Mouse (Mus musculus) retina, adult 2 months (tissue): ENCODE measurements around the gene Slc30a9.

Experiments
- DNase-seq: peaks from one replicate; pipeline ENCODE4 v3.0.0-alpha.2; 2012; ENCODE audit warnings: low read depth, low spot score

Slc30a9 gene

DNA sequence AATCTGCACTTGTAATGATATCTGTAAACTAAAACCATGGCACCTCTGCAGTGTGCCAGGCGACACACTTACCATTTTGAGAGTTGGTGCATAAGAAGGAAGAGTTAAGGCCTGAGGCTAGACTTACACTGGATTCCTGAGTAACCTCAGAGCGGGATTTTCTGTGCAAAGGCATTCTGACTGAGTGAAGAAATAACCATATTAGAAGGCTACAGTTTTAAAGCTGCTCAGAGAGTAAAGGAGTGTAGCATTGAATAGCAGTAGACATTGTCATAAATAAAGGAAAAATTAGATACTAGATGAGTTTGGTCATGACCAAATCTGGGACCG is 5.7 kb downstream of the Slc30a9 start:
- DNase-seq = no peak

DNA sequence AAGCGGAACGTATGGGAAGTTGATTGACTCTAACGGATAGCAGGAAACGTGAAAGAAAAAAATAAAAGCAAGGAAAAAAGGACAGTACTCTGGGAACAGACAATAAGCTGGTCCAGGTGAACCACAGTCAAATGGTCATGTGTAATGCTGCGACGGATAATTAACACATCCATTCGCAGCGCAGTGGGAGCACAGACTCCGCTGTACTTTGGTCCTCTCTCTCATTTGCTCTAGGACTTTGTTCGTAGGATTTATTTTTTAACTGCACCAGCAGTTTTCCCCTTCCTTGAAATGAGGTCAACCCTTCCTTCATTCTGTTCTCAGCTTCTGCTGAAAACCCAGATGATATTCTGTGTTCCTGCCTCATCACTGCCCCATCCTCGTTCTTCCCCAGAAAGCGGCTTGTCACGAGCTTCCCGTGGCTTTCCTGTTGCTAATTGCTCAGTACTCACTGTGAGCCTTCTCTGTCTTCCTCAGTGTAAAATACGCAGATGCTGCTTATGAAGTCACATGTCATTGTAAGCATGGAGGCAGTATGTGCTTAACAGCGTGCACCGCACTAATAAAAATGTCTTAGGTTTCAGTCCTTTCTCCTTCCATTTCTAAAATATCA is 15.0 kb downstream of the Slc30a9 start:
- DNase-seq = no peak

DNA sequence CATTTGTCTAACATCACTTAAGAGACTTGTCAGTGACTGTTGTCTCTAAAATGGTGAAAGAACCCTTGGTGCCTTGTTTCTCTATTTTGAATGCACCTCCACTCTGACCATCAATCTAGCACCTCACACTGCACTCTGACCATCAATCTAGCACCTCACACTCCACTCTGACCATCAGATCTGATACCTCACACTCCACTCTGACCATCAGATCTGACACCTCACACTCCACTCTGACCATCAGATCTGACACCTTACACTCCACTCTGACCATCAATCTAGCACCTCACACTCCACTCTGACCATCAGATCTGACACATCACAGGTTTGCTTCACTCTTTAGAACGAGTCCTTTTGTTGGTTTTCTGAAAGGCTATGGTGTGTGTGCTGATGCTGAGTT is 17.3 kb downstream of the Slc30a9 start:
- DNase-seq = no peak

DNA sequence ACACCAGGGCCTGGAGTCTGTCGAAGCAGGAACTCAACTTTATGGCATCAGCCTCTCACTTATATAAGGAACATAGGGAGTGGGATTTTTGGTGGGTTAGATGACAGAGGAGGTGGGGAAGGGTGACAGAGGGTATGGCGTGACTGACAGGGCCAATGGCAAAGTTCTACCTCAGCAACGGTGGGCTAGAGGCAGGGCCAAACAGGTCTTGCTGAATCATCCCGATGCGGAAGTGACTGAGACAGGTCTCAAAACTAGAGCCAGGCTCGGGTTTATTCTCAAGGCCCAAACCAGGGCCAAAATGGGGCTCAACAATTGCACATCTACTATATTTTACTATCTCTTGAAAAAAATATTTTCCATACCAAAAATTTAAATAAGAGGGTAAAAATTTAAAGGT is 34.1 kb downstream of the Slc30a9 start:
- DNase-seq = no peak

DNA sequence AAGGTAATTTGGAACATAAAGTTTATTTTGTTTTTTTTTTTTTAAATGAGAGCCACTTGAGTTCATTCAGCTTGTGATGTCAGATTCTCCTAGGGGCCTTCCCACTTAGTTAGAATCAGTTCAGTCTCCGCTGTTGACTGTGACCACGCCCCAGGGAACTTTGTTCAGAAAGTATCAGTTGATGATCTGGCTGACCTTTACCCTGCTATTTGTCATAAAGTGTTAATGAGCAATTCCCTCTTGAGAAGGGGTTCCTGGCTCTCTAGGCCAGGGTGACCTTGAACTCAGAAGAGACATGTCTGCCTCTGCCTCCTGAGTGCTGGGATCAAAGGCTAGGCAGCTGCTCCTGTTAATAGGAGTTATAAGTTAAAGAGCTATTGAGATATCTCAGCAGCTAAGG is 40.3 kb downstream of the Slc30a9 start:
- DNase-seq = no peak

DNA sequence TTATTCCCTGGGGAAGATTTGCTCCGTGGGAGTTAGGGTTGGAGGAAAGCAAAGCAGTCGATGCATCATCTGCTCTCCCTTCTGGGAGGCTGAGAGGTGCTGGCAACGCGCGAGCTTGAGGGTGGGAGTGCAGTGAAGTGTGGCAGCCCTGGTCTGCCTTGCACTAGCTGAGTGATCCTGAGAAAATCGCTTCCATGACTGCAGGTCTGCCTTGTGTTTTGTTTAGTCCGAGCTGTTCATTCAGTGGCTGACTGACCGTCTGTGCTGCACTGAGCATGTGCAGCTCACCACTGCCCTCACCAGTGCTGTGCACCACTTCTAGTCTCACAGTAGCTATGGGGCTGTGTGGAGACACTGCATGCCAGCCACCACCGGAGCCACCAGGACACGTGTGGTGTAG is 42.2 kb downstream of the Slc30a9 start:
- DNase-seq = no peak

DNA sequence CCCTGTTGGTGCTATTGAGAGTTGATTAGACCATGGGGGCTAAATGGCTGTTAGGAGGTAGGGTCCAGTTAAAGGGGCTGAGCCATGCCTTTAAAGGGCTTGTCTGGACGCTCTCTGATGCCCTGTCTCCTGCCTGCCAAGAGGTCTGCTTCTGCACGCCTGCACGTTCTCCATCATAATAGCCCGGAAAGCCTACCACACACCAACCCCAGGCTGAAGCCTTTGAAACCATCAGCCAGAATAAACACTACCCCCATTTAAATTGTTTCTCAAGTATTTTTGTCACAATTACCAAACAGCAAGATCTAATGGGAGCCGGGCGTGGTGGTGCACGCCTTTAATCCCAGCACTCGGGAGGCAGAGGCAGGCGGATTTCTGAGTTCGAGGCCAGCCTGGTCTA is 55.6 kb downstream of the Slc30a9 start:
- no peak for DNase-seq

DNA sequence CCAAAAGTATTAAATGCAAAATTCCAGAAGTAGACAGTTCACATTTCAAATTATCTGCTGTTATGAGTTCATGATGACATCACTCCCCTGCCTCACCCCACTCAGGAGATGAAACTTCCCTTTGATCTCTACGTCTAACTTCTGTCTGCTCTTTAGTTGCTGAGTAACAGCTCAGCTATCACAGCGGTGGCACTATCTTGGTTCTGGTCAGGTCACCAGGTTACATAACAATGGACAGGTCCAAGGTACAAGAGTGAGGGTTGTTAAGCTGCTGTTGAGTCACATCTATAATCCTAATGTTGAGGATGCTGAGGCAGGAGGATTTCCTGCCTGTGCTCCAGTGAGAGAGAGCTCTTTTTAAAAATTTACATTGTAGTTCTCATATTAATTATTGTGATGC is 56.2 kb downstream of the Slc30a9 start:
- no peak for DNase-seq

DNA sequence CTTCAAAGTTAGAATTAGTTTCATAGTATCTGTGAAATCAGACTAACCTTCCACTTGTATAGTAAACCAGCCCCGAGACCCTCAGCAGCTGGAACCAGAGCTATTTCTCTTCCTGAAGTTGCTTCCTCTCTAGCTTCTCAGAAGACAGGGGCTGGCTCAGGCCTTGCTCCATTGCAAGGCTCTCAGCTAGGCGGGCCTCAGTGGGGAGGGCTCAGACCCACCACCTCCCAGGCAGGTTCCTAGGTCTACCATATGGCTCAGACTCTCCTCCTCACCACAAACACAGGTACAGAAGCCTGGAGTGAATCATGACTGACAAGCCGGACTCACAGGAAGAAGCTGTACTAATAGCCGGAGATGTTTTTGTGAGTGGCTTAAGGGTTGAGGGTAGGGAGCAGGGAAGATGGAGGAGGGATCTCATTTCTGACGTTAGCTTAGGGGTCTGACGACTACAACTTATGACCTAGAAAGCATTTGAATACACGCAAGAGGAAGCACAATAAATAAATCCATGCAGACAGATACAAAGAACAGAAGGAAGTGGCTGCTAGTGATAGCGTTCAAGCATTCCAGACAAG is 70.4 kb downstream of the Slc30a9 start:
- DNase-seq = no peak

DNA sequence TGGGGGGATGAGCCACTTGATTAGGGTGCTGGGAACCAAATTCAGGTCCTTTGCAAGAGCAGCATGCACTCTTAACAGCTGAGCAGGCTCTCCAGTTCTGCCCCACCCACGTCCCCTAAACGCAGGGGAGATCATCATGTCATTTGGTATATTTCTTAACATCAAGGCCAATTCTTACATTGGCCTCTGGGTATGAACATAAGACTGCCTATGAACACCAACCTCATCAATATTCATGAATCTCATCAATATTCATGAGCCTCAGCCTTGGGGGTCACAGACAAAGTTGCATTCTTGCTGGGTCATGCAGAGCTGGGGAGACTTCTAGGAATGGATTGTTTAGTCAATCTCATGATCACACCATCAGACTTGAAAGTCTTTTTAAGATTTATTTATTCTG is 74.9 kb downstream of the Slc30a9 start:
- DNase-seq = no peak

DNA sequence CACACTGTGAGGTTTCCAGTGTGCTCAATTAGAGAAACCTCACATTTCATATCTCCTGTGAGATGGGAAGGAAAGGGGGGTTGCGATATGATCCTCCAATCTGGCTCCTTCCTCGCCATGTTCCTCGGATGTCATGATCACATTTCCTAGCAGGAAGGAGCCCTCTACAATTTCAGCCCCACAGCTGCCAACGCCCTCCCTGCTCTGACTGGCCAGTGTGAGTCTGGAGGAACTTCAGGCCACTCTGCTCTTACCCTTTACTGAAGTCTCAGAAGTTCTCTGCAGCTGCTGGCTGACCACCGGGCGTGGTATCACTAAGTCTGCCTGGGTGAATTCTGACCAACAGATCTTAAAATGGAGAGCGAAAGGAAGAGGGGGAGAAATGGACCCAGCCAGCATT is 75.8 kb downstream of the Slc30a9 start:
- no peak for DNase-seq

DNA sequence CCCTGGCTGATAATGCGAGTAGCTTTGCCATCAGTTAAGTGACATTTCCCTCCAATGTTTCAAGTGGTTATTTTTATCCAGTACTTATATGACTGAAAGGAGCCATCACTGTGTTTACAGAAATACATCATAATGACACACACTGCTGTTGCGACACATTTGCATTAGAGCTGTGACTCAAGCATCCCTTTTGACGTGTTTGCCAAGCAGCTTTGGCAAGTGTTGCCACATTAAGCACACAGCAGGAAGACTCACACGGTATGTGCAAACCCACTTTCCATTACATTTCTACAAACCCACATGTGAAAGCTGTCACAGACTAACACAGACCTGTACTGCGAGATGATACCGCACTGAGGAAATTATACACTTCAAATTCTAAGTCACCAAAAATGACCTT is 87.2 kb downstream of the Slc30a9 start:
- DNase-seq = no peak

DNA sequence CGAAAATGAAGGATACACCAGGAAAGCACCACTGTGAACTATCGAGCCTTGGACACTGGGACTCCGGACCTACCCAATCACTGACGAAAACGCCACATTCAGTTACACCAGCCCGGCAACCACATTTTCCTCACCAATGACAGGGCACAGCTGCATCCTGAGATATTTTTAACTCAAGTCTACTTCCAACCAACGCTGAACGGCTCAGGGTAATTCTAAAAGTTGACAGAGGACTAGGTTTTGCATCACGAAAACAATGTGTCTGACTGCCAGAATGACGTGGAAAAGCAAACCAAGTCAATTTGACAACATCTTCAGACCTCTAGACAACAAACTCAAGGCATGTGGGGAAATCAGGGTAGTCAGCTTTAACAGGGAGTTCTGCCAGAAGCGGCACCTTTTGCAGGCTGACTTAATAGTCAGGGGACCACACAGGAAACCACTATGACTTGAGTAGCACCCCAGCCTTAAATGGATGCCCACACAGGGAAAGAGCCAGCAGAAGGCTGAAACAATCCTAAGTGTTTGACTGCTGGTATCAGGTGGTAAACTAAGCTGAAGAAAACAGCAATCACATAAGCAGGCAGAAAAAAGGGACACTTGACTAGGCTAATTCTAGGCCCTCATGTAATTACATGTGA is 88.6 kb downstream of the Slc30a9 start:
- DNase-seq = no peak

DNA sequence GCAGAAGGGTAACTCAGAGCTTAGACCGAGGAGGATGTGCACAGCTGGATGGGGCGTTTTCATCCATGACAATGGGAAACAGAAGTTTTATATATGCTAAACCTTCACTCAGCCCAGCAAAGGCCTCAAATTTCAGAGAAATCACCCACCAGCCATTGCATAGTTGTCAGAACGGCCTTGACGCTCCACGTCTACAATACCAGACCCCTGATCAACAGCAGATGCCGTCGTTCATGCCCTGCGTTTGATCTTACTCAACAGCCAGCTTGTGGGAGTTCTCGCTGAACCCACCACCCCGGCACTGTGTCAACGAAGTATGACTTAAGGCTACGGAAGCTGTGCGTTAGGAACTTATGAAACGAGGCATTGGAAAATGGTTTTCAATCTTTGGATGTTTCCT is 90.4 kb downstream of the Slc30a9 start:
- no peak for DNase-seq

DNA sequence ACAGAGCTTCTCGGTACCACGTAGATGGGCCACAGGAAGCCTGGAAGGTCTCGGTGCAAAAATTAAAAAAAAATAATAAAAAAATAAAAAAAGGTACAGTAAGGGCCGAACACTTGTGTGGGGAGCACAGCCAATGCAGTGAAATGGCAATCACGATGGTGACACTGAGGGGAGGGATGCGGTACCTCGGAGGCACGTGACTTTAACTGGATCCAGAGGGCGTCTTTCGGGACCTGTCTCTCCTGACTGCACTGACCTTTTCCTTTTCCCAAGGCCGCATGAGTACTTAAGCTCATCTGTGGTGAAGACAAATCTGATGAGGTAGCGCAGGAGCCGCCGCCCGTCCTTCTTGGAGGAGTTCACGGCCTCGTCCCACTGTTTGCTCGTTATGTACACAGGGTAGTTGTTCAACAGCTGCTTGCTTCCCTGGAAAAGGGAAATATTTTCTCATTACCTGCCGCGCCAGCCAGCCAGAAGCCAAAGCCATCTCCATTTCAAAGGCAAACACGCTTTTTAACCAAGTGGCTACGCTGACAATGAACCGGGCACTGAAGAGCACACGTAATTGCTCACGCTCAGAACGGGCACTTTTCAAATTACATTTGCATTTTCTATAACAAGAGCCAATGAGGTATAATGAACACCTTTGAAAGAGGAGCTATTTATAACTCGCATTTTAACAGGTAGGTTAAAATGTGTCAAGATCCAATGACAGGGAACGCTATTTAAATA is 93.3 kb downstream of the Slc30a9 start:
- DNase-seq = no peak

DNA sequence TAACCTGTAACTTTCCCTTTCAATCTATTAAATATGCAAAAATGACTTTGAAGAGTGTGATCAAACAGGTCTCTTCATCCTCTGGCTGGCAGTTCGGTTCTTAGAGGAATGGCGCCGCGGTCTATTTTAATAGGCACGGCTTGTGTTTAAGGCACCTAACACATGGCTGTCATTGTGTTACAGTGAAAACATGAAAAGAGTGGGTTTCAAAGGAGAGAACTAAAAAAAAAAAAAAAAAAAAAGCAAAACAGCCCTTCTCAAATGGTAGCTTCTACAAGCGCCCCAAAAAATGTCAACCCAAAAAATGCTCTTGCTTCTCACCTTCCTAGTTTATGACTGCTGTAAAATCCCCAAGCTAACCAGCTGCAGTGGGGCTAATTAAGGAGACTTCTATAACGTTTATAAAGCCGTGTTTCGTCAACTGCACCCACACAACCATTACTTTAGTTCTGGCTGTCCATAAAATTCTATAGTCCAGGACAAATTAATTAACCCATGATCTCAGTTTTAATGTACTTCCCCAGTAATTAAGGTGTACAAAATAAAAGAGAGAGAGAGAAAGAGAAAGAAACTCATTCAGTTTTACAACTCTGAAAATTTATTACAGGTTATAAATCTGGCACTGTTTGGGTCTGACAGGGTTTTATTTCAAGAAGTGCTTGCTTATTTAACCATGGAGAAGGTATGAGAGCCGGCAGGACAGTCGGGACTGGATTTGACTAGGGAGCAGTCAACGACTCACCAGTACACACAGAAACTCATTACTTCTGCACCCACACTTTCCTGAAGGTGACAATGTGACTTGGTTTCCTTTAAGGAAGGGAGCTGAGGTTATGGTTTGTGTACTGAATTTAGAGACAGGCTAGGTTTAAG is 94.1 kb downstream of the Slc30a9 start:
- DNase-seq = no peak

DNA sequence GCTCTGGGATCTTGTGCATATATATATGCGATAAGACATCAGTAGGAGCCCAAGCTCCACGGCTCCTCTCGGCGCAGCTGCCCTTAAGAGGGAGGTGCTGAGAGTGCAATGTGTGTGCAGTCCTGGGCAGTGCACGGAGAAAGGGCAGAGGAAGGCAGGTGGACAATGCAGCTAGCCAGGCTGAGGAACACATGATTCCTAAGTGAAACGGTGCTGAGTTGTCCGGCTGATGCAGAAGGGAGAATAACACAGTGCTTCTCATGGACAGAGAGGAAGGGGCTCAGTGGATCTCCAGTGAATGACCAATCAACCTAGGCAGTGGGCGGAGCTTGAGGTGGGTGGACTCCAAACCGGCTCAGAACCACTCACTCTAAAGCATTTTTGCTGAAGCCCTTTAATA is 94.9 kb downstream of the Slc30a9 start:
- DNase-seq = no peak

DNA sequence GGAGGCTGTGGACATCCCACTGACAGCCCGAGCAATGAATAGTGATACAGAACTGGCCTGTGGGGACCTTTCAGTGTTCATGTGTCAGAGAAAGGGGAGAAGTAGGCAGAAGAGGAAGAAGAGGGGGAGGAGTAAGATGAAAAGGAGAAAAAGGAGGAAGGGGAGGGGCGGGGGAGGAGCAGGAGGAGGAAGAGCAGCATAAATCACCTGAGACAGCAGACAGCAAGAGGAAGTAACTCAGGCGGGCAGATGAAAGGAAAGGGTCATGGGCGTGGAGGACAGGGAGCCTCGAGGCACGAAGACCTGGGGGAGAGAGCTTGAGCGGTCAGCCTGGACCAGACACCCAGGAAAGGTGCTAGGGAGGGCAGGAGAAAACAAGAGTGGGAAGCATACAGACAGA is 97.6 kb downstream of the Slc30a9 start:
- no peak for DNase-seq

DNA sequence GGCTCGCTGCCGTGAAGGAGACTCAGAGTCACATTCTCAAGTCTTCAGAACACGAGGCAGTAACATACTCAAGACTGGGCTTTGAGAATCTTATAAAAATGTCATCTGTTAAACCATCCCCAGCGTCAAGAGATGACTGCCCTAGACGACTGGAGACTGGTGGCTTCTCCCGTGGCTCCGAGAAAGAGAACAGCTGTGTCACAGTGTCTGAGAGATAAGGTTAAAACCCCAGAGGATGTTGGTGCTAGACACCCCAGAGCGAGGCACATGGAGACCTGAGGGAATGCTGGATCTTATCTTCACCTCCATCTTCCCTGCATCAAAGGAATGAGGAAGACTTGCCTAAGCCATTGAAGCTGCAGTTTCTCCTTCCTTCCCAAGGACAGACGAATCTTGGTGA is 98.2 kb downstream of the Slc30a9 start:
- DNase-seq = no peak
